Mouse (Mus musculus) thymus, postnatal 14 days (tissue): ENCODE measurements at regions not wholly inside any gene's neighbourhood (a gene's known extent, or its start where the extent isn't known, plus 50 kb on each side); places are given as distances from the start of the nearest gene placed in this dataset.
"Not testable (repeated sequence)": the region's sequence is repeated elsewhere in the genome, so short reads cannot be mapped to it uniquely, and the experiment has no call there.

Experiments used
- DNase-seq: peaks from one replicate; pipeline ENCODE4 v3.0.0; 2021

DNA sequence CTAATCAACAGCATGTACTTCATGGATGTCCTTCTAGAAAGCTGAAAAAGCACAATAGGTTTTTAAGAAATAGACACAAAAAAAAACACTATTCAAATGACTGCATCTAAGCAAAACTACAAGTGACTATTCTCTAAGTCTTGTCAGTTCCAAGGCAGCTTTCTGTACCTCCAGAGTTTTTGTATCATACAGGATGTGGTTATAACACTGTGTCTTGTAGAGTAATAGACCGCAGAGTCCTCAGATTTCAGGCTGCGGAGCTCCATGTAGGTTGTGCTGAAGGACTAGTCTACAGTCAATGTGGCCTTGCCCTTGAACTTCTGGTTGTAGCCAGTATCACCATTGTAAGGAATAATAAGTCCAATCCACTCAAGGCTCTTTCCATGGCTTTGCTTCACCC, 1137.7 kb upstream of the Zfp386 start:
- DNase-seq = not testable (repeated sequence)

DNA sequence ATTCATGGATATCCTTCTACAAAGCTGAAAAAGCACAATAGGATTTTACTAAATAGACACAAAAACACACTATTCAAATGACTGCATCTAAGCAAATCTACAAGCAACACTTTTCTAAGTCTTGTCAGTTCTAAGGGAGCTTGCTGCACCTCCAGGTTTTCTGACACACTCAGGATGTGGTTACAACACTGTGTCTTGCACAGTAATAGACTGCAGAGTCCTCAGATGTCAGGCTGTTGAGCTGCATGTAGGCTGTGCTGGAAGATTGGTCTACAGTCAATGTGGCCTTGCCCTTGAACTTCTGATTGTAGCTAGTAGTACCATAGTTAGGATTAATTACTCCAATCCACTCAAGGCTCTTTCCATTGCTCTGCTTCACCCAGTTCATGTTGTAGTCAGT, 1133.1 kb upstream of the Zfp386 start:
- peak; percentile 63 for DNase-seq

DNA sequence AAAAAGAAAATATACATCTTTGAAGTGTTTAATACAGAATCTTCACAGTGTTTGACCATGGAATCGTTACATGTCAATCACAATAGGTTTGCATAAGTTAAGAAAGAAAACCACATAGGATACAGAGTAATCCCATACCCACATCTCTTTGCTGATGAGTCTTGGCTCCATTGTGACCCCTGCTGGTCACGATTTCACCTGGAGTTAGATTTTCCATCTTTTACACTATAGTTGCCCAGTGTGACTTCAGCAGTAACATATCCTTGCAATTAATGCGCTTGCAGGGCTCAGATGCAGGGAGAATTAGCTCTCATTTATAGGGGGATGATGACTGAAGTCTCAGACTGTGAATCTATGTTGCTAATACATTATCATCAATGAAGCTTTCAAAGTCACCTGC, 1119.8 kb upstream of the Zfp386 start:
- peak; percentile 46 for DNase-seq

DNA sequence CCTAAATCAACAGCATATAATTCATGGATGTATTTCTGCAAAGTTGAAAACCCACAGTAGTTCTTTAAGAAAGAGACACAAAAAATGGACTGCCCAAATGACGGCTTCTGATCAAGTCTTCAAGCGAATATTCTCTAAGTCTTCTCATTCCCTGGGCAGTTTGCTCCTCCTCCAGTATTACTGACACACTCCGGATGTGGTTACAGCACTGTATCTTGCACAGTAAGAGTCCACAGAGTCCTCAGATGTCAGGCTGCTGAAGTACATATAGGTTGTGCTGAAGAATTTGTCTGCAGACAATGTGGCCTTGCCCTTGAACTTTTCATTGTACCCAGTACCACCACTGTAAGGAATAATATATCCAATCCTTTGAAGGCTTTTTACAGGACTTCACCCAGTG, 1115.4 kb upstream of the Zfp386 start:
- DNase-seq = peak; percentile 25

DNA sequence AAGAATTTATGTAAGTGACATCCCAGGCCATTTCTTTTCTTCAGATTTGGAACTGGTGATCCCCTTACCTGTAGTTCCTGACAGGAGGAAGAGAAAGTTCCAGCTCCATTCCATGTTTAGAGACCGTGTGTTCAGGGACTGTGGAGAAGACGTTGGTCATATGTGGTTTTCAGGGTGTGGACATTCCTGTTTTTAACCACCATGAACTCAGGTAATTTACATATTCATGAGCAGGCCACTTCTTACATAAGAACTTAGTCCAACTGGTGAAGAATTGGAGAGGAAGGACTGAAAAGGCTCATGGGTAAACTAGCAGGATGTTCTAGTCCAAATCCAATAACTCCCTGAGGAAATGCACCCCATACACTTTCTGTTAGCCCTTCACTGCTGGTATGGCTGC, 1114.9 kb upstream of the Zfp386 start:
- no peak for DNase-seq

- DNase-seq = peak; percentile 28
These were observed 1110.7 kb upstream of the Zfp386 start for GRCm38 (mm10) chr12:114936865-114937264.

- peak; percentile 53 for DNase-seq
These were observed 1107.9 kb upstream of the Zfp386 start for GRCm38 (mm10) chr12:114939576-114939975.

GRCm38 (mm10) chr12:114962105-114962504, 1085.4 kb upstream of the Zfp386 start:
- DNase-seq = peak; percentile 32

GRCm38 (mm10) chr12:114964251-114964650, 1083.3 kb upstream of the Zfp386 start:
- not testable (repeated sequence) for DNase-seq

DNA sequence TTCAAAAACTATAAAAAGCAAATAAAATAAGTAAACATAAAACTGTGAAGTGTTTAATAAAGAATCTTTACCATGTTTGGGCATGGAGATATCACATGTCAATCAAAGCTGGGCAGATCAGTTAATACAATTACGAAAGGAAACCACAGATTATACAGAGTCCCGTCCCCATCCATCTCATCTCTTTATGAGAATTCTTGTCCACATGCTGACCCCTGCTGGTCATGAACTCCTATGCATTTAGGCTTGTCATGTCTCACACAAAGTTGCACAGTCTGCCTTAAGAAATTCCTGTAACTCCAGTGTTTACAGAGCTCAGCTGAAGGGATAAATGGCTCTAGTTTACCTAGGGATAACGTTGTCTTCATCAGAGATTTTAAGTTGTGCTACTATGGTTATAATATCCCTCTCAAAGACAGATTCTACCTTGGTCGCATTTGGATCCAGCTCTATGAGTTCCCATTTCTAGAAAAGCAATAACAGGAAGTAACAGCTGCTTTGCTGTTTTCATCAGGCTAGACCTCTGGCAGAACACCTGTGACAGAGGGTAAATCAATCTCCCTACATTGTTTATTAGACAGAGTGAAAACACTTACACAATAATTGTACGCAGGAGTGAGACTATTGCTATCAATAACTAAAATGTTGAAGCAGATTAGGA, 1065.9 kb upstream of the Zfp386 start:
- peak; percentile 76 for DNase-seq

GRCm38 (mm10) chr12:114990916-114991315, 1056.6 kb upstream of the Zfp386 start:
- DNase-seq = peak; percentile 60

DNA sequence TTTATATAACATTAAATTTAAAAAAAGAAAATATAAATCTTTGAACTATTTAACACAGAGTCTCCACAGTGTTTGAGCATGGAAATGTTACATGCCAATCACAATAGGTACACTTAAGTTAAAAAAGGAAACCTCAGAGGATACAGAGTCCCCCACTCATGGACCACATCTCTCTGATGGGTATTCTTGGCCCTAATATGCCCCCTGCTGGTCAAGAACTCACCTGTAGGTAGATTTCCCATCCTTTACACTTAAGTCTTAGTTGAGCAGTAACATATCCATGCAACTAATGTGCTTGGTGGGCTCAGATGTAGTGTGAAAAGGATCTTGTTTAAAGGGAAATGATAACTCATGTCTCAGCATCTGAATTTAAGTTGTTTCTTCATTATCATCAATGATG, 1050.7 kb upstream of the Zfp386 start:
- DNase-seq = peak; percentile 73

GRCm38 (mm10) chr12:115003118-115003517, 1044.4 kb upstream of the Zfp386 start:
- no peak for DNase-seq

GRCm38 (mm10) chr12:115008434-115008833, 1039.1 kb upstream of the Zfp386 start:
- DNase-seq = peak; percentile 51

- no peak for DNase-seq
These were observed 1034.8 kb upstream of the Zfp386 start for GRCm38 (mm10) chr12:115012751-115013150.

GRCm38 (mm10) chr12:115023742-115024141, 1023.8 kb upstream of the Zfp386 start:
- DNase-seq = no peak

DNA sequence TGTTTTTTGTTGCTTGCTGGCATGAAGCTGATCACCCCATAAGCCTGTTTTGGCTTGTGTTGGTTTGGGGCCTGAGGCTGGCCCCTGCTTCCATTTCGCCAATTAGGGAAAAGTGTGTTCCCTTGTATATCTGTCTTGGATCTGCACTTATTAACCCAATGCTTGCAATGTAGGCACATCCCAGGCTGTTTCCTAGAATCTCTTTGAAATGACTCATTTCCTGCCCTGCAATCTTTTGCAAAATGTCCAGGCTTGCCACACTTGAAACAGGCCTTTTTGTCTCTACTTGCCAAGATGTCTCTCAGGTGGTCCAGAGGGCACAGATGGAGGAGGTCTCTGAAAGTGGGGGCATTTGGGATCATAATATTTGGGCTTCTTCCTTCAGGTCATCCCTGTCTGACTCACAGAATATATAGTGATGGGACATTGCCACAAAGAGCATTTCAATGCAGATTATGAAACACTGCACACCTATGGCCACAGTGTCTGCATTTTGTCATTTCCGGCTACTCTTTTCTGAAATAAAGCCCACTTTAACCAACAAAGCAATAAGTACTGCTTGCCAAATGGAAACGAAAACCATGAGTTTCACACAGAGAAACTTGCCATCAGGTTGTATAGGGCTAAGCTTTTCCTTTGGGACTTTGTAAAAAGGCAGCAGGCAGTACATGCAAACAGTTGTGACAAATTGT, 1012.9 kb upstream of the Zfp386 start:
- DNase-seq = no peak

GRCm38 (mm10) chr12:115055080-115055479, 992.4 kb upstream of the Zfp386 start:
- DNase-seq = peak; percentile 13

GRCm38 (mm10) chr12:115059954-115060353, 987.6 kb upstream of the Zfp386 start:
- not testable (repeated sequence) for DNase-seq

DNA sequence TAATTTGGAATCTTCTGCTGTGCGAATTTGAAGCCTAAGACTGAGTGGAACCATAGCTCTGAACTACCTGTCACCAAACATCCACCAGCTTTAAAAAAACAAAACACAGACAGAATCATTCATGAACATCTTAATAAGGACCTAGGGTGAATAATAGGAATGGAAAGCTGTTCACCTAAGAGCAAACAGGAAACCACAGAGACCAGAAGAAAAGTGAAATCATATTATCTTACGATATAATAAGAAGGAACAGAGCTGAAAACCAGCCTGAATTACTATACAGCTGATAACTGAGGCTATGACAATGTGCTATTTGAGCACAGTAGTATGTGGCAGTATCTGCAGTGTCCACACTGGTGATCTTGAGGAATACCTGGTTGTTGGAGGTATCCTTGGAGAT, 980.3 kb upstream of the Zfp386 start:
- no peak for DNase-seq

DNA sequence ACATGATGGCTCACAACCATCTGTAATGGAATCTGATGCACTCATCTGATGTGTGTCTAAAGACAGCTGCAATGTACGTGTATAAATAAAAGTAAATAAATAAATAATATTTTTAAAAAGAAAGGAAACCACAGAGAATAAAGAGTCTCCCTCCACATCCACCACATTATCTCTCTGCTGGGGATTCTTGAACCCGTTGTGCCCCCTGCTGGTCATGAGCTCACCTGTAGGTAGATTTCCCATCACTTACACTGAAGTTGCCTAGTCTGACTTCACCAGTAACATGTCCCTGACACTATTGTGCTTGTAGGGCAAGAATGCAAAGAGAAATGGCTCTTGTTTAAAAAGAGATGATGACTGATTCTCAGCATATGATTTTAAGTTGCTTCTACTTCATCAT, 956.1 kb upstream of the Zfp386 start:
- DNase-seq = peak; percentile 12

- no peak for DNase-seq
These were observed 937.8 kb upstream of the Zfp386 start for GRCm38 (mm10) chr12:115109742-115110141.

GRCm38 (mm10) chr12:115119134-115119826, 928.2 kb upstream of the Zfp386 start:
- DNase-seq = not testable (repeated sequence)

DNA sequence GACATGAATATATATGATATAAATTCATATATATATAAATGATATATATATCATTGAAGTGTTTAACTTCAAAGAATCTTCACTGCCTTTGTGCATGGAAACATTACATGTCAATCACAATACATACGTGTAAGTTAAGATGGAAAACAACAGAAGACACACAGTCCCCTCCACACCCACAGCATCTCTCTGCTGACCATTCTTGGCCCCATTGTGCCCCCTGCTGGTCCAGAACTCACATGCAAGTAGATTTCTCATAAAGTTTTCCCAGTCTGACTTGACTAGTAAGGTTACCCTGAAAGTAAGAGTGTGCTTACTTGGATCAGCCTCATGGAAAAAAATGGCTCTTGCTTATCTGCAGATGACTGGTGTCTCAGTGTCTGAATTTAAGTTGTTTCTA, 926.3 kb upstream of the Zfp386 start:
- peak; percentile 4 for DNase-seq
